Mouse (Mus musculus) neural tube, embryonic 11.5 days (tissue): ENCODE data around the gene Bet1. TPM values are rescaled to one million over a fixed set of nuclear protein-coding genes. Genes with fewer than 3 reads are reported as not detected.

ENCODE experiments used
- ATAC-seq: fragments of 200-750 bp; cut with Nextera tagmentation; 2 replicates; pipeline ENCODE4 v1.8.0; 2017; ENCODE audit warnings: moderate number of reproducible peaks, mild to moderate bottlenecking, moderate TSS enrichment, moderate library complexity; ENCODE audit not compliant: insufficient read depth, low FRiP score, low TSS enrichment
- DNase-seq: peaks from one replicate; pipeline ENCODE4 v3.0.0-alpha.2; 2015; ENCODE audit warnings: low spot score
- H3K27ac ChIP-seq: fragments of 300-500 bp; sonication (generic); 2 replicates; pipeline ENCODE4 v1.5.1; 2014; ENCODE audit warnings: low read depth, mild to moderate bottlenecking, low read length
- H3K27me3 ChIP-seq: fragments of 300-500 bp; sonication (generic); 2 replicates; pipeline ENCODE4 v1.6.1; 2014; ENCODE audit warnings: mild to moderate bottlenecking, low read length, mixed read lengths; ENCODE audit not compliant: control insufficient read depth, insufficient read depth
- H3K36me3 ChIP-seq: fragments of 300-500 bp; sonication (generic); 2 replicates; pipeline ENCODE4 v1.6.1; 2014; ENCODE audit warnings: mild to moderate bottlenecking, low read length, moderate library complexity, mixed read lengths; ENCODE audit not compliant: control insufficient read depth, insufficient read depth
- H3K4me1 ChIP-seq: fragments of 300-500 bp; sonication (generic); 2 replicates; pipeline ENCODE4 v1.6.1; 2014; ENCODE audit warnings: low read length, mixed read lengths; ENCODE audit not compliant: control insufficient read depth, insufficient read depth
- H3K4me2 ChIP-seq: fragments of 300-500 bp; sonication (generic); 2 replicates; pipeline ENCODE4 v1.6.1; 2014; ENCODE audit warnings: low read depth, mild to moderate bottlenecking, moderate library complexity
- H3K4me3 ChIP-seq: fragments of 300-500 bp; sonication (generic); 2 replicates; pipeline ENCODE4 v1.5.1; 2014; ENCODE audit warnings: low read depth, low read length
- H3K9ac ChIP-seq: fragments of 300-500 bp; sonication (generic); 2 replicates; pipeline ENCODE4 v1.6.1; 2014; ENCODE audit warnings: mild to moderate bottlenecking, low read length
- H3K9me3 ChIP-seq: fragments of 300-500 bp; sonication (generic); 2 replicates; pipeline ENCODE4 v1.6.1; 2016; ENCODE audit warnings: low read length; ENCODE audit not compliant: control insufficient read depth
- WGBS: fragments of 180-500 bp; shearing (Covaris S2); extraction: QIAGEN DNeasy Blood & Tissue Kit; methylation state at CpG from one replicate; pipeline ENCODE4 v1.1.7; 2014; 5-methylcytosine and 5-hydroxymethylcytosine counted together
- polyA plus RNA-seq: library from polyadenylated mRNA; unstranded; fragments of >200 nt; fragmentation: Nextera tagmentation; extraction: Ambion mirVana; gene quantifications from 2 replicates; pipeline ENCODE4 v1.2.1, GENCODE M21; 2014

The Bet1 gene
- polyA plus RNA-seq, 1 experiment from 2014 or later = 59.9 TPM

DNA sequence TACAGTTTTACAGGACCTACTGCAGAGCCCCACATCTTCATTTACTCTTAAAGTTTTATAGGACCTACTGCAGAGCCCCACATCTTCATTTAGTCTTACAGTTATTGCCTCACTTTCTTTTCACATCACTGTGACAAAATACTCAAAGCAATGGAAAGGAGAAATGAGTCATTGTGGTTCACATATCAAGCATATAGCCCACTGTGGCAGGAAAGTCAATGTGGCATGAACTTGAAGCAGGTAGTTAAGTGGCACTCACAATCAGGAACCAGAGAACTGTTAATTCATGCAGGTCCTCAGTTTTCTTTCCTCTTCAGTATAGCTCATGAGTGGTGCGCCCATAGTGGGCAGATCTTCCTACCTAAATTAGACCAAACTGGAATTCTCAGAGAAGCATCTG lies 39.6 kb downstream of the Bet1 start:
- Histone ChIP-seq H3K4me3 (no peak overlapping the region), H3K27me3 (no peaks in the 10 kb centered on the region), H3K27ac (no peak overlapping the region), H3K9ac (no peak overlapping the region), H3K36me3 (no peaks in the 10 kb centered on the region), H3K4me2 (no peak overlapping the region), H3K4me1 (no peaks in the 10 kb centered on the region), H3K9me3 (no peaks in the 10 kb centered on the region)
- 93% methylated on average over 1 of the region's 1 CpGs for WGBS
- ATAC-seq (no peak), DNase-seq (no peak)

DNA sequence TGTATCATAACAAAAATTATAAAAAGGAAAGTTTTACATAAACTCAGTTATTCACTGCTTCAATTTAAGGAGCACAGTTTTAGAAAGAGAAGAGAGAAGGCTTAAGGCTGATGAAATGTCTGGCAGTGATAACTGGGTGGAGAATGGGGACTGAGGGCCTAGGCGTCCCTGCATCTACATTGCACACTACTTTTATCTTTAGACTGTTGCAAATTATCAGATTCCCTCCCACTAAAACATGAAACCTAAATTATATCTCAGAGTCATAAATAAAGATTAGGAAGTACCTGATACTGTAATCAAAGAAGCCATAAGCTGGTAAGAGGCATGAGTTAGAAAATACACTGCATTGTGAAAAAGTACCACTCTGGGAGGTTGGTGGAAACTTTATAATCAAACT lies 45.0 kb downstream of the Bet1 start:
- DNase-seq = no peak
- Histone ChIP-seq H3K27ac (no peak overlapping the region), H3K36me3 (no peaks in the 10 kb centered on the region), H3K27me3 (no peaks in the 10 kb centered on the region), H3K9me3 (no peaks in the 10 kb centered on the region), H3K4me3 (no peak overlapping the region), H3K4me1 (no peaks in the 10 kb centered on the region), H3K4me2 (no peak overlapping the region), H3K9ac (no peak overlapping the region)
- no peak for ATAC-seq
- 96% methylated on average over 1 of the region's 1 CpGs for WGBS

DNA sequence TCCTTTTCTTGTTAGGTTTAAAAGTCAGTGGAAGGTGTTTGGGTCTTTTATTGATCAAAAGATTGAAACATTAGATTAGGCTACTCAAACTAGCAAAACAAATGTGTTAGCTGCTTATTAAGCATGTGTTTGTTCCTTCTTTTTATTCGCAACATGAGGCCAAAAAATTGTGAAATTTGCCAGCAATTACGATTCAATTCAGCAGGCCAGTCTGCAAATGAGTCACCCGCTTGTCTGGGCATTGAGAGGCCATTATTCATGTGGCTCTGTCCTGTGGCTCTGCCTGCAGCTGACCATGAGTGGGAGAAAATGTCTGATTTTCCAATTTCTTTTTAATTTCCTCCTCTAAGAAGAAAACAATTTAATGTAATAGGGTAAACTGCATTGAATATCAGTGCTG lies 55.8 kb downstream of the Bet1 start:
- Histone ChIP-seq H3K27me3 (no peaks in the 10 kb centered on the region), H3K36me3 (no peaks in the 10 kb centered on the region), H3K9ac (no peak overlapping the region), H3K4me2 (no peak overlapping the region), H3K9me3 (no peaks in the 10 kb centered on the region), H3K4me3 (no peak overlapping the region), H3K27ac (no peak overlapping the region), H3K4me1 (no peaks in the 10 kb centered on the region)
- WGBS = 83% methylated on average over 3 of the region's 3 CpGs
- DNase-seq = no peak
- ATAC-seq = no peak

Other genes with a start within 250 kb of the Bet1 start
- 0.15 and 0.74 TPM in 2 replicates for gene Tfpi2, start 98.1 kb downstream of the Bet1 start, polyA plus RNA-seq
- not detected in 2 replicates for gene Gngt1, start 93.2 kb downstream of the Bet1 start, polyA plus RNA-seq
- gene Gng11, start 83.1 kb downstream of the Bet1 start, polyA plus RNA-seq = 36.1 and 42.4 TPM in 2 replicates